Mouse (Mus musculus) MEL (cell line): Measurements from ENCODE around the gene Spats1. TPM values are rescaled to one million over a fixed set of nuclear protein-coding genes. Genes with fewer than 3 reads are reported as not detected.

ENCODE experiments used
- DNase-seq: peaks from one replicate; pipeline ENCODE4 v3.0.0; 2011; ENCODE audit warnings: low read depth, low spot score
- H3K27ac ChIP-seq: 2 replicates; pipeline ENCODE4 v1.5.1; 2012; ENCODE audit warnings: low read depth, mild to moderate bottlenecking, control low read depth, low read length, moderate library complexity; ENCODE audit not compliant: control insufficient read depth
- H3K27me3 ChIP-seq, 2 experiments: fragments of 150-350 bp in 1 of 2; sonication (generic) in 1 of 2; 2 replicates each; pipeline ENCODE4 v1.6.1; 2012; ENCODE audit warnings: low read length in 2 of 2, mild to moderate bottlenecking in 2 of 2, improper control_type of control experiment in 1 of 2, moderate library complexity in 1 of 2; ENCODE audit not compliant: insufficient read depth in 2 of 2, control insufficient read depth in 1 of 2
- H3K36me3 ChIP-seq, 2 experiments: 2 replicates each; pipeline ENCODE4 v1.6.1; 2012 to 2014; ENCODE audit warnings: low read length in 2 of 2, improper control_type of control experiment in 1 of 2, inconsistent platforms in 1 of 2, mild to moderate bottlenecking in 1 of 2; ENCODE audit not compliant: insufficient read depth in 2 of 2, control insufficient read depth in 1 of 2
- H3K4me1 ChIP-seq, 2 experiments: fragments of 150-350 bp in 1 of 2; sonication (generic) in 1 of 2; 2 replicates each; pipeline ENCODE4 v1.6.1; 2012; ENCODE audit warnings: low read length in 2 of 2, improper control_type of control experiment in 1 of 2, mild to moderate bottlenecking in 1 of 2; ENCODE audit not compliant: insufficient read depth in 2 of 2, control insufficient read depth in 1 of 2
- H3K4me3 ChIP-seq, 2 experiments: fragments of 150-350 bp in 1 of 2; sonication (generic) in 1 of 2; 2 replicates each; pipeline ENCODE4 v1.5.1; 2012; ENCODE audit warnings: low read depth in 2 of 2, low read length in 2 of 2, mild to moderate bottlenecking in 2 of 2, moderate library complexity in 2 of 2, control low read depth in 1 of 2, improper control_type of control experiment in 1 of 2; ENCODE audit not compliant: control insufficient read depth in 1 of 2, insufficient read depth in 1 of 2
- H3K79me2 ChIP-seq: 2 replicates; pipeline ENCODE4 v1.6.1; 2012; ENCODE audit warnings: mild to moderate bottlenecking, low read length, moderate library complexity; ENCODE audit not compliant: control insufficient read depth, poor library complexity, insufficient read depth
- H3K9ac ChIP-seq: 2 replicates; pipeline ENCODE4 v1.6.1; 2012; ENCODE audit warnings: low read depth, mild to moderate bottlenecking, control low read depth, low read length, moderate library complexity; ENCODE audit not compliant: control insufficient read depth, poor library complexity, severe bottlenecking
- H3K9me3 ChIP-seq: fragments of 150-350 bp; sonication (generic); replicated peaks from 2 replicates; pipeline ENCODE4 v1.6.1; 2012; ENCODE audit warnings: mild to moderate bottlenecking, low read length, improper control_type of control experiment, moderate library complexity; ENCODE audit not compliant: insufficient read depth
- BHLHE40 ChIP-seq: IDR thresholded peaks from 2 replicates; pipeline ENCODE4 v1.6.1; 2012; ENCODE audit warnings: low read depth, mild to moderate bottlenecking, inconsistent platforms, low read length, improper control_type of control experiment, borderline replicate concordance
- CHD1 ChIP-seq: IDR thresholded peaks from 2 replicates; pipeline ENCODE4 v1.6.1; 2012; ENCODE audit warnings: low read depth, mild to moderate bottlenecking, inconsistent platforms, low read length, improper control_type of control experiment
- CHD2 ChIP-seq: IDR thresholded peaks from 2 replicates; pipeline ENCODE4 v1.6.1; 2011; ENCODE audit warnings: low read length, improper control_type of control experiment
- CTCF ChIP-seq, 3 experiments: IDR thresholded peaks in 2 of 3; conservative IDR thresholded peaks in 1 of 3; 2 replicates each; pipeline ENCODE4 v1.5.1; 2011 to 2012; ENCODE audit warnings: low read length in 3 of 3, low read depth in 2 of 3, mild to moderate bottlenecking in 2 of 3, improper control_type of control experiment in 1 of 3, inconsistent platforms in 1 of 3, mixed read lengths in 1 of 3, moderate library complexity in 1 of 3; ENCODE audit not compliant: control insufficient read depth in 1 of 3, insufficient read depth in 1 of 3, poor library complexity in 1 of 3, severe bottlenecking in 1 of 3
- E2F4 ChIP-seq: IDR thresholded peaks from 2 replicates; pipeline ENCODE4 v1.6.1; 2011; ENCODE audit warnings: low read depth, low read length, improper control_type of control experiment, borderline replicate concordance
- ELF1 ChIP-seq: IDR thresholded peaks from 2 replicates; pipeline ENCODE4 v1.6.1; 2014; ENCODE audit warnings: low read depth, mild to moderate bottlenecking, inconsistent platforms, low read length, improper control_type of control experiment, moderate library complexity
- EP300 ChIP-seq, 2 experiments: IDR thresholded peaks; 2 replicates each; pipeline ENCODE4 v1.6.1; 2011; ENCODE audit warnings: improper control_type of control experiment in 2 of 2, low read length in 2 of 2, low read depth in 1 of 2, mild to moderate bottlenecking in 1 of 2
- ETS1 ChIP-seq: IDR thresholded peaks from 2 replicates; pipeline ENCODE4 v1.6.1; 2012; ENCODE audit warnings: low read depth, mild to moderate bottlenecking, inconsistent platforms, low read length, improper control_type of control experiment, moderate library complexity
- GABPA ChIP-seq: IDR thresholded peaks from 2 replicates; pipeline ENCODE4 v1.6.1; 2012; ENCODE audit warnings: low read depth, mild to moderate bottlenecking, inconsistent platforms, low read length, improper control_type of control experiment, moderate library complexity
- GATA1 ChIP-seq: IDR thresholded peaks from 2 replicates; pipeline ENCODE4 v1.6.1; 2011; ENCODE audit warnings: low read depth, low read length, improper control_type of control experiment
- KAT2A ChIP-seq: conservative IDR thresholded peaks from 2 replicates; pipeline ENCODE4 v1.6.1; 2012; ENCODE audit warnings: low read depth, low read length, improper control_type of control experiment, inconsistent platforms
- MAFK ChIP-seq: IDR thresholded peaks from 2 replicates; pipeline ENCODE4 v1.6.1; 2011; ENCODE audit warnings: low read depth, mild to moderate bottlenecking, low read length, improper control_type of control experiment, borderline replicate concordance
- MAX ChIP-seq: IDR thresholded peaks from 2 replicates; pipeline ENCODE4 v1.6.1; 2011; ENCODE audit warnings: low read length, improper control_type of control experiment
- MAZ ChIP-seq: IDR thresholded peaks from 2 replicates; pipeline ENCODE4 v1.6.1; 2012; ENCODE audit warnings: low read depth, mild to moderate bottlenecking, inconsistent platforms, low read length, improper control_type of control experiment
- MEF2A ChIP-seq: IDR thresholded peaks from 2 replicates; pipeline ENCODE4 v1.6.1; 2014; ENCODE audit warnings: low read depth, mild to moderate bottlenecking, inconsistent platforms, low read length, improper control_type of control experiment; ENCODE audit not compliant: poor library complexity, insufficient replicate concordance, severe bottlenecking; ENCODE audit errors: extremely low read depth
- MXI1 ChIP-seq: IDR thresholded peaks from 2 replicates; pipeline ENCODE4 v1.6.1; 2011; ENCODE audit warnings: mild to moderate bottlenecking, low read depth, low read length, improper control_type of control experiment
- MYB ChIP-seq: IDR thresholded peaks from 2 replicates; pipeline ENCODE4 v1.6.1; 2011; ENCODE audit warnings: mild to moderate bottlenecking, low read depth, low read length, improper control_type of control experiment
- MYC ChIP-seq: IDR thresholded peaks from 2 replicates; pipeline ENCODE4 v1.6.1; 2011; ENCODE audit warnings: low read depth, mild to moderate bottlenecking, low read length, improper control_type of control experiment, moderate library complexity
- NELFE ChIP-seq: IDR thresholded peaks from 2 replicates; pipeline ENCODE4 v1.6.1; 2011; ENCODE audit warnings: low read depth, low read length, improper control_type of control experiment
- NRF1 ChIP-seq: IDR thresholded peaks from 2 replicates; pipeline ENCODE4 v1.6.1; 2014; ENCODE audit warnings: low read depth, mild to moderate bottlenecking, inconsistent platforms, low read length, improper control_type of control experiment, moderate library complexity; ENCODE audit not compliant: poor library complexity, insufficient read depth, severe bottlenecking
- POLR2A ChIP-seq, 2 experiments: IDR thresholded peaks; 2 replicates each; pipeline ENCODE4 v1.6.1; 2011 to 2012; ENCODE audit warnings: low read length in 2 of 2, mild to moderate bottlenecking in 2 of 2, control low read depth in 1 of 2, improper control_type of control experiment in 1 of 2, low read depth in 1 of 2, moderate library complexity in 1 of 2; ENCODE audit not compliant: control insufficient read depth in 1 of 2, insufficient read depth in 1 of 2, poor library complexity in 1 of 2
- POLR2AphosphoS2 ChIP-seq: IDR thresholded peaks from 2 replicates; pipeline ENCODE4 v1.6.1; 2011; ENCODE audit warnings: low read length, improper control_type of control experiment
- POLR2AphosphoS5 ChIP-seq: IDR thresholded peaks from 2 replicates; pipeline ENCODE4 v1.6.1; 2012; ENCODE audit warnings: low read depth, borderline replicate concordance, mild to moderate bottlenecking, inconsistent platforms, low read length, moderate library complexity, mixed read lengths
- RAD21 ChIP-seq: IDR thresholded peaks from 2 replicates; pipeline ENCODE4 v1.6.1; 2011; ENCODE audit warnings: mild to moderate bottlenecking, low read depth, low read length, improper control_type of control experiment
- RCOR1 ChIP-seq: IDR thresholded peaks from 2 replicates; pipeline ENCODE4 v1.6.1; 2012; ENCODE audit warnings: low read depth, mild to moderate bottlenecking, inconsistent platforms, low read length, improper control_type of control experiment
- SIN3A ChIP-seq: IDR thresholded peaks from 2 replicates; pipeline ENCODE4 v1.6.1; 2012; ENCODE audit warnings: low read length, improper control_type of control experiment, inconsistent platforms
- SMC3 ChIP-seq: IDR thresholded peaks from 2 replicates; pipeline ENCODE4 v1.6.1; 2011; ENCODE audit warnings: low read depth, low read length, improper control_type of control experiment
- TAL1 ChIP-seq: IDR thresholded peaks from 2 replicates; pipeline ENCODE4 v1.6.1; 2012; ENCODE audit warnings: mild to moderate bottlenecking, inconsistent platforms, low read length, moderate library complexity, mixed read lengths
- TBP ChIP-seq: IDR thresholded peaks from 2 replicates; pipeline ENCODE4 v1.8.0; 2011; ENCODE audit warnings: low read depth, low read length, improper control_type of control experiment
- TCF12 ChIP-seq: IDR thresholded peaks from 2 replicates; pipeline ENCODE4 v1.6.1; 2014; ENCODE audit warnings: low read depth, mild to moderate bottlenecking, inconsistent platforms, low read length, improper control_type of control experiment, moderate library complexity
- UBTF ChIP-seq: IDR thresholded peaks from 2 replicates; pipeline ENCODE4 v1.6.1; 2012; ENCODE audit warnings: low read depth, mild to moderate bottlenecking, inconsistent platforms, low read length, improper control_type of control experiment, moderate library complexity, borderline replicate concordance; ENCODE audit not compliant: insufficient read depth
- USF1 ChIP-seq: IDR thresholded peaks from 2 replicates; pipeline ENCODE4 v1.6.1; 2014; ENCODE audit warnings: low read depth, mild to moderate bottlenecking, inconsistent platforms, low read length, improper control_type of control experiment, moderate library complexity
- USF2 ChIP-seq, 2 experiments: IDR thresholded peaks; 2 replicates each; pipeline ENCODE4 v1.6.1; 2011 to 2012; ENCODE audit warnings: improper control_type of control experiment in 2 of 2, low read length in 2 of 2, borderline replicate concordance in 1 of 2, inconsistent platforms in 1 of 2, low read depth in 1 of 2, mild to moderate bottlenecking in 1 of 2; ENCODE audit not compliant: insufficient read depth in 1 of 2
- ZC3H11A ChIP-seq: IDR thresholded peaks from 2 replicates; pipeline ENCODE4 v1.6.1; 2012; ENCODE audit warnings: low read depth, mild to moderate bottlenecking, inconsistent platforms, low read length, improper control_type of control experiment
- ZKSCAN1 ChIP-seq: IDR thresholded peaks from 2 replicates; pipeline ENCODE4 v1.6.1; 2012; ENCODE audit warnings: low read depth, mild to moderate bottlenecking, inconsistent platforms, low read length, improper control_type of control experiment, moderate library complexity
- ZMIZ1 ChIP-seq: IDR thresholded peaks from 2 replicates; pipeline ENCODE4 v1.6.1; 2012; ENCODE audit warnings: low read depth, mild to moderate bottlenecking, inconsistent platforms, low read length, improper control_type of control experiment, moderate library complexity
- ZNF384 ChIP-seq: IDR thresholded peaks from 2 replicates; pipeline ENCODE4 v1.6.1; 2012; ENCODE audit warnings: low read depth, mild to moderate bottlenecking, inconsistent platforms, low read length, improper control_type of control experiment
- polyA plus RNA-seq, 2 experiments: library from polyadenylated mRNA; stranded (reverse) in 1 of 2; unstranded in 1 of 2; fragments of >175 nt in 1 of 2; fragments of >200 nt in 1 of 2; gene quantifications; 2 replicates each; pipeline versions ENCODE4 v1.2.1 to v1.2.4; 2012; ENCODE audit warnings: low replicate concordance in 2 of 2, low read depth in 1 of 2; ENCODE audit not compliant: insufficient read length in 2 of 2, insufficient read depth in 1 of 2, missing spikeins in 1 of 2
- total RNA-seq: library from RNA; depleted of rRNA; stranded (reverse); fragments of 300-350 nt; gene quantifications from 2 replicates; pipeline ENCODE4 v1.2.3, GENCODE M21; 2012

Gene Spats1
- total and polyA plus RNA-seq, 3 experiments, result 1.5 to 149 (median 2.5) TPM

DNA sequence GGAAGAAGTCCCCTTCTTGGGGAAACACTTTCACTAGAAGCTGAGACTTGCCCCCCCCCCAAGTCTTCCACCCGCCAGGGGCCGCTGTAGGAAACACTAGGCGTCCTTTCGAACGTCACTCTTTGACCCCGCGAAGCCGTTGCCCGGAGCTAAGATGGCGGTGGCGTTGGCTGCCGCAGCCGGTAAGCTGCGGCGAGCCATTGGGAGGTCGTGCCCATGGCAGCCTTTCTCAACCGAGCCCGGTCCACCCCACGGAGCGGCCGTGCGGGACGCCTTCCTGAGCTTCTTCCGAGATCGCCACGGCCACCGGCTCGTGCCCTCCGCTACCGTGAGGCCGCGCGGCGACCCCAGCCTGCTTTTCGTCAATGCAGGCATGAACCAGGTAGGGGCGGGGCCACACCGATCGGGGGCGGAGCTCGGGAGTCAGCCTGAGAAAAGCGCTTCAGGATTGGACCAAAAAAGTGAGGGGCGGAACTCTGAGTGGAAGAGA, 31.5 kb upstream of the Spats1 start, which contains the start of gene Aars2:
Gene Aars2 (plus strand): TSS at position 142 of the 490 bp plus-strand sequence.
- Histone ChIP-seq H3K4me1 (peaks cover 14 to 40% of the 10 kb centered on the region in 2 experiments), H3K9ac (peak within 1 kb of the TSS; percentile 92), H3K27me3 (no peaks in the 10 kb centered on the region), H3K36me3 (peaks cover 0 to 21% of the 10 kb centered on the region in 2 experiments; a peak in 2 of 4 replicates), H3K4me3 (peak within 1 kb of the TSS; percentile 79 to 90), H3K9me3 (no peaks in the 10 kb centered on the region), H3K79me2 (no peaks in the 10 kb centered on the region; the same call in 1 of the 2 replicates), H3K27ac (peak within 1 kb of the TSS; percentile 77)
- peak; percentile 97 for DNase-seq
- 0 out of 2 replicates have a peak, but pooled peaks have one; percentile 43 for TF ChIP-seq POLR2AphosphoS2
- peak; percentile 59; the same call in 1 of the 2 replicates for TF ChIP-seq TBP
- peak; percentile 56 to 98 (median 88); a peak in 5 of 6 replicates for TF ChIP-seq CTCF (IDR thresholded peaks at IDR 0.05 in 2 of 3, conservative IDR thresholded peaks at IDR 0.05 in 1 of 3; ENCODE audit: control insufficient read depth in 1 of 3, insufficient read depth in 1 of 3, low read depth in 2 of 3, low read length in 3 of 3, poor library complexity in 1 of 3, severe bottlenecking in 1 of 3)
- no peak for TF ChIP-seq CHD2
- peak; percentile 53; the same call in 1 of the 2 replicates for TF ChIP-seq MXI1
- TF ChIP-seq ZKSCAN1, result no peak
- TF ChIP-seq TAL1, result no peak
- TF ChIP-seq USF1, result no peak
- no peak for TF ChIP-seq MYC
- TF ChIP-seq NRF1, result no peak
- no peak for TF ChIP-seq RAD21
- no peak for TF ChIP-seq CHD1
- TF ChIP-seq POLR2A (IDR thresholded peaks at IDR 0.05; ENCODE audit: control insufficient read depth in 1 of 2, insufficient read depth in 1 of 2, low read depth in 1 of 2, low read length in 2 of 2, poor library complexity in 1 of 2), result peak; percentile 87 to 96
- peak; percentile 81 for TF ChIP-seq NELFE
- TF ChIP-seq ELF1, result peak; percentile 65
- TF ChIP-seq KAT2A, result peak; percentile 87
- no peak for TF ChIP-seq MEF2A
- peak; percentile 27; the same call in 1 of the 2 replicates for TF ChIP-seq MYB
- peak; percentile 89; the same call in 1 of the 2 replicates for TF ChIP-seq GABPA
- no peak for TF ChIP-seq POLR2AphosphoS5
- no peak for TF ChIP-seq UBTF
- no peak; the same call in 1 of the 2 replicates for TF ChIP-seq ETS1
- TF ChIP-seq MAX, result no peak
- TF ChIP-seq ZC3H11A, result no peak
- TF ChIP-seq ZMIZ1, result no peak
- TF ChIP-seq USF2 (IDR thresholded peaks at IDR 0.05; ENCODE audit: borderline replicate concordance in 1 of 2, insufficient read depth in 1 of 2, low read depth in 1 of 2, low read length in 2 of 2), result no peak
- TF ChIP-seq EP300 (IDR thresholded peaks at IDR 0.05; ENCODE audit: low read depth in 1 of 2, low read length in 2 of 2), result 0 out of 4 replicates have a peak, but pooled peaks of 1 of the 2 experiments have one; percentile 36
- no peak for TF ChIP-seq ZNF384
- peak; percentile 73; the same call in 1 of the 2 replicates for TF ChIP-seq TCF12
- TF ChIP-seq SIN3A, result peak; percentile 84
- no peak for TF ChIP-seq MAFK
- no peak for TF ChIP-seq SMC3
- TF ChIP-seq MAZ, result peak; percentile 95
- no peak for TF ChIP-seq RCOR1
- no peak for TF ChIP-seq BHLHE40
- no peak for TF ChIP-seq GATA1
- TF ChIP-seq E2F4, result no peak
